Mouse (Mus musculus) embryonic facial prominence, embryonic 12.5 days (tissue): ENCODE data around the gene Dgka. TPM values are rescaled to one million over a fixed set of nuclear protein-coding genes. Genes with fewer than 3 reads are reported as not detected.
A peak's percentile ranks its signal among the peaks of the same experiment; 100 is the strongest.

Experiments
- ATAC-seq: fragments of 200-750 bp; cut with Nextera tagmentation; 2 replicates; pipeline ENCODE4 v1.8.0; 2017; ENCODE audit not compliant: insufficient number of reproducible peaks, insufficient read depth, low FRiP score, low TSS enrichment
- H3K27ac ChIP-seq: fragments of 300-500 bp; sonication (generic); 2 replicates; pipeline ENCODE4 v1.5.1; 2016; ENCODE audit warnings: mild to moderate bottlenecking
- H3K27me3 ChIP-seq: fragments of 300-500 bp; sonication (generic); 2 replicates; pipeline ENCODE4 v1.6.1; 2016; ENCODE audit warnings: mild to moderate bottlenecking, moderate library complexity
- H3K36me3 ChIP-seq: fragments of 300-500 bp; sonication (generic); 2 replicates; pipeline ENCODE4 v1.6.1; 2016; ENCODE audit warnings: mild to moderate bottlenecking
- H3K4me1 ChIP-seq: fragments of 300-500 bp; sonication (generic); 2 replicates; pipeline ENCODE4 v1.6.1; 2016
- H3K4me2 ChIP-seq: fragments of 300-500 bp; sonication (generic); replicated peaks from 2 replicates; pipeline ENCODE4 v1.6.1; 2016; ENCODE audit warnings: mild to moderate bottlenecking, moderate library complexity
- H3K4me3 ChIP-seq: fragments of 300-500 bp; sonication (generic); 2 replicates; pipeline ENCODE4 v1.5.1; 2016; ENCODE audit warnings: mild to moderate bottlenecking
- H3K9ac ChIP-seq: fragments of 300-500 bp; sonication (generic); 2 replicates; pipeline ENCODE4 v1.6.1; 2016; ENCODE audit warnings: mild to moderate bottlenecking, moderate library complexity
- H3K9me3 ChIP-seq: fragments of 300-500 bp; sonication (generic); 2 replicates; pipeline ENCODE4 v1.6.1; 2016; ENCODE audit warnings: mild to moderate bottlenecking, moderate library complexity
- WGBS: fragments of 180-500 bp; shearing (Covaris S2); methylation state at CpG from one replicate; pipeline ENCODE4 v1.1.7; 2016; 5-methylcytosine and 5-hydroxymethylcytosine counted together
- polyA plus RNA-seq: library from polyadenylated mRNA; unstranded; fragments of >200 nt; fragmentation: Nextera tagmentation; extraction: Ambion mirVana; gene quantifications from 2 replicates; pipeline ENCODE4 v1.2.1, GENCODE M21; 2016

The Dgka gene
- 9.3 and 10.4 TPM in 2 replicates for polyA plus RNA-seq

GRCm38 (mm10) chr10:128744680-128745601, at the start of gene Dgka:
TSS of gene Dgka (minus strand) at chr10:128744855.
- peak within 1 kb of the TSS; percentile 19; the same call in 1 of the 2 replicates for H3K27ac ChIP-seq
- peak within 1 kb of the TSS; percentile 62 for H3K4me3 ChIP-seq
- peak within 1 kb of the TSS; percentile 68 for H3K9ac ChIP-seq
- peaks cover 4% of the 10 kb centered on the region for H3K27me3 ChIP-seq
- 20% methylated on average over 18 of the region's 18 CpGs for WGBS
- no peak for ATAC-seq
- H3K4me1 ChIP-seq, result peaks cover 28% of the 10 kb centered on the region
- no peaks in the 10 kb centered on the region for H3K36me3 ChIP-seq
- H3K4me2 ChIP-seq, result peak within 1 kb of the TSS; percentile 89
- H3K9me3 ChIP-seq, result no peaks in the 10 kb centered on the region

GRCm38 (mm10) chr10:128794391-128794790, 49.7 kb upstream of the Dgka start:
- H3K9me3 ChIP-seq, result no peaks in the 10 kb centered on the region
- 91% methylated on average over 5 of the region's 5 CpGs for WGBS
- peaks cover 2% of the 10 kb centered on the region; the same call in 1 of the 2 replicates for H3K36me3 ChIP-seq
- H3K9ac ChIP-seq, result no peak overlapping the region
- H3K27me3 ChIP-seq, result no peaks in the 10 kb centered on the region
- H3K4me3 ChIP-seq, result no peak overlapping the region
- no peak overlapping the region for H3K27ac ChIP-seq
- H3K4me1 ChIP-seq, result no peaks in the 10 kb centered on the region
- H3K4me2 ChIP-seq, result no peak overlapping the region
- ATAC-seq, result no peak

GRCm38 (mm10) chr10:128793258-128793657, 48.6 kb upstream of the Dgka start:
- Histone ChIP-seq H3K4me3 (no peak overlapping the region), H3K27ac (no peak overlapping the region), H3K4me1 (no peaks in the 10 kb centered on the region), H3K9me3 (no peaks in the 10 kb centered on the region), H3K36me3 (no peaks in the 10 kb centered on the region), H3K27me3 (no peaks in the 10 kb centered on the region), H3K4me2 (no peak overlapping the region), H3K9ac (no peak overlapping the region)
- 93% methylated on average over 1 of the region's 1 CpGs for WGBS
- ATAC-seq, result no peak

GRCm38 (mm10) chr10:128792041-128792440, 47.4 kb upstream of the Dgka start:
- Histone ChIP-seq H3K4me2 (no peak overlapping the region), H3K27me3 (no peaks in the 10 kb centered on the region), H3K36me3 (no peaks in the 10 kb centered on the region), H3K9me3 (no peaks in the 10 kb centered on the region), H3K9ac (no peak overlapping the region), H3K4me3 (no peak overlapping the region), H3K4me1 (no peaks in the 10 kb centered on the region), H3K27ac (no peak overlapping the region)
- no peak for ATAC-seq

- Histone ChIP-seq H3K27me3 (no peaks in the 10 kb centered on the region), H3K4me2 (no peak within 1 kb of the TSS), H3K27ac (no peak within 1 kb of the TSS), H3K4me1 (no peaks in the 10 kb centered on the region), H3K36me3 (no peaks in the 10 kb centered on the region), H3K9ac (no peak within 1 kb of the TSS), H3K4me3 (no peak within 1 kb of the TSS), H3K9me3 (no peaks in the 10 kb centered on the region)
- 72% methylated on average over 7 of the region's 7 CpGs for WGBS
- ATAC-seq, result no peak
Measured at GRCm38 (mm10) chr10:128790398-128791124, 45.9 kb upstream of the Dgka start, which contains the start of gene Mmp19. TSS of gene Mmp19 (plus strand) at chr10:128790910.

GRCm38 (mm10) chr10:128780200-128780599, 35.5 kb upstream of the Dgka start:
- H3K27me3 ChIP-seq, result no peaks in the 10 kb centered on the region
- H3K9me3 ChIP-seq, result peaks cover 15% of the 10 kb centered on the region
- H3K4me2 ChIP-seq, result no peak overlapping the region
- no peak overlapping the region for H3K4me3 ChIP-seq
- H3K27ac ChIP-seq, result no peak overlapping the region
- WGBS, result 84% methylated on average over 1 of the region's 1 CpGs
- no peaks in the 10 kb centered on the region for H3K36me3 ChIP-seq
- H3K4me1 ChIP-seq, result 0 out of 2 replicates have a peak, but pooled peaks cover 4% of the 10 kb centered on the region
- no peak overlapping the region for H3K9ac ChIP-seq
- no peak for ATAC-seq

GRCm38 (mm10) chr10:128779011-128779795, 34.5 kb upstream of the Dgka start:
- 13% methylated on average over 8 of the region's 8 CpGs for WGBS
- 0 out of 2 replicates have a peak, but pooled peaks cover 4% of the 10 kb centered on the region for H3K4me1 ChIP-seq
- no peaks in the 10 kb centered on the region for H3K36me3 ChIP-seq
- no peak overlapping the region for H3K9ac ChIP-seq
- H3K4me3 ChIP-seq, result no peak overlapping the region
- no peaks in the 10 kb centered on the region for H3K27me3 ChIP-seq
- ATAC-seq, result peak; percentile 83; the same call in 1 of the 2 replicates
- H3K9me3 ChIP-seq, result peaks cover 10% of the 10 kb centered on the region
- H3K4me2 ChIP-seq, result no peak overlapping the region
- peak overlapping the region; percentile 84 for H3K27ac ChIP-seq

- Histone ChIP-seq H3K27ac (peak overlapping the region; percentile 84; the same call in 1 of the 2 replicates), H3K9ac (no peak overlapping the region), H3K4me2 (no peak overlapping the region), H3K36me3 (no peaks in the 10 kb centered on the region), H3K27me3 (no peaks in the 10 kb centered on the region), H3K9me3 (0 out of 2 replicates have a peak, but pooled peaks cover 3% of the 10 kb centered on the region), H3K4me3 (no peak overlapping the region), H3K4me1 (0 out of 2 replicates have a peak, but pooled peaks cover 4% of the 10 kb centered on the region)
- no peak for ATAC-seq
- WGBS, result 81% methylated on average over 2 of the region's 2 CpGs
Measured at GRCm38 (mm10) chr10:128778441-128778840, 33.8 kb upstream of the Dgka start.

GRCm38 (mm10) chr10:128773685-128774084, 29.0 kb upstream of the Dgka start:
- no peak overlapping the region for H3K27ac ChIP-seq
- no peaks in the 10 kb centered on the region for H3K4me1 ChIP-seq
- no peaks in the 10 kb centered on the region for H3K27me3 ChIP-seq
- H3K9me3 ChIP-seq, result no peaks in the 10 kb centered on the region
- H3K36me3 ChIP-seq, result no peaks in the 10 kb centered on the region
- no peak overlapping the region for H3K4me2 ChIP-seq
- no peak for ATAC-seq
- WGBS, result 24% methylated on average over 5 of the region's 5 CpGs
- H3K9ac ChIP-seq, result no peak overlapping the region
- no peak overlapping the region for H3K4me3 ChIP-seq

- H3K27me3 ChIP-seq, result no peaks in the 10 kb centered on the region
- no peaks in the 10 kb centered on the region for H3K4me1 ChIP-seq
- H3K4me2 ChIP-seq, result no peak overlapping the region
- no peaks in the 10 kb centered on the region for H3K36me3 ChIP-seq
- H3K9ac ChIP-seq, result no peak overlapping the region
- ATAC-seq, result no peak
- no peak overlapping the region for H3K4me3 ChIP-seq
- 72% methylated on average over 2 of the region's 2 CpGs for WGBS
- no peak overlapping the region for H3K27ac ChIP-seq
- H3K9me3 ChIP-seq, result no peaks in the 10 kb centered on the region
Measured at GRCm38 (mm10) chr10:128772895-128773294, 28.2 kb upstream of the Dgka start.

- Histone ChIP-seq H3K27me3 (no peaks in the 10 kb centered on the region; the same call in 1 of the 2 replicates), H3K9ac (peak overlapping the region; percentile 75), H3K9me3 (no peaks in the 10 kb centered on the region), H3K4me2 (peak overlapping the region; percentile 85), H3K4me1 (peaks cover 29% of the 10 kb centered on the region), H3K27ac (peak overlapping the region; percentile 97), H3K4me3 (peak overlapping the region; percentile 74), H3K36me3 (peaks cover 6% of the 10 kb centered on the region; the same call in 1 of the 2 replicates)
- under 1% methylated on average over 37 of the region's 37 CpGs for WGBS
- ATAC-seq, result peak; percentile 79
Measured at GRCm38 (mm10) chr10:128748252-128748864, 3.7 kb upstream of the Dgka start.
